Mouse (Mus musculus): ENCODE measurements around the gene Gnpat.
"Not testable (repeated sequence)": the region's sequence is repeated elsewhere in the genome, so short reads cannot be mapped to it uniquely, and the experiment has no call there.

Gnpat gene

DNA sequence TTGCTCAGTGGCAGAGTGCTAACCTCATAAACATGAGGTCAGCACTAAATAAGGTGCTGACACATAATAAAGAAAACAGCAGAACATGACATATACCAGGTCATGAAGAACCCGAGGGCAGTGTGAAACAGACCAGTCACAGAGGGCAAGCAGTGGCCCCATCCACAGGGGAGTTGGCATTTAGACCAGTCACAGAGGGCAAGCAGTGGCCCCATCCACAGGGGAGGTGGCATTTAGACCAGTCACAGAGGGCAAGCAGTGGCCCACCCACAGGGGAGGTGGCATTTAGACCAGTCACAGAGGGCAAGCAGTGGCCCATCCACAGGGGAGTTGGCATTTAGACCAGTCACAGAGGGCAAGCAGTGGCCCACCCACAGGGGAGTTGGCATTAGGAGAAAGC is 19.9 kb upstream of the Gnpat start:
- not testable (repeated sequence) for DNase-seq (ENCODE audit: low spot score)

DNA sequence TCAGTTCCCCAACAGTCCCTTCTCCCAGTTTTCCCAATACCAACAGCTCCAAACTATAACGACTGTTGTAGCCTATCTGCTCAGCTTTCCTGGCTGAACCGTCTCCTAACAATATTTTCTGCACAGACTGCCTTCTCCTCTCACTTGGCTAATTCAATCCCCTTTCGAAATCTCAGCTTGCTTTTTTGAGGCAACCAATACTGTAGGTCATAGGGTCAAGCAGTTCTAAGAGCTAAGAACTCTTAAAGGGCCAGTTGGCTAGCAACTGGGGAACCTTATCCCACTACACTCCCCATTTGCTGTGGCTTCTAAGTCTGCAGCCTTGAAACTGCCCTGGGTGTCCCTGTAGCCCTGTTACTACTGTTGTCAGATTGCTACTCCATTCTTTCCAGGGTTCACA is 17.7 kb upstream of the Gnpat start:
- DNase-seq (ENCODE audit: low spot score): peak; percentile 77

DNA sequence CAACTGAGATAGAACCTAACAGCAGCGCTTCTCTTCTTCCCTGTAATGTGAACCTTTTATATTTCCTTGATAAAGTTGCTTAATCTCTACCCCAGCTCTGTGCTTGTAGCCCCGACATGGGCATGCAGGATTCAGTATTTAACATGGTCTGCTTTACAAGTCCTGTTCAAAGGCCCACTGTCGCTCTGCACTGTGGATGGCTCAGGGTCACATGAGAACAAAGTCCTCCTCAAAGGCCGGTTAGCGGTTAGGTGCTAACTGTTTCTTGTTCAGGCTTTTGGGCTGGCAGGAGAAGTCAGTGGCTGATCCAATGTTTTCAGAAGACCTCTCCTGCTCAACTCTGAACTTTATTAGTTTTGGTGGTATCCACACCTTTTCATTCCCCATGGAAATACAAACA is 17.3 kb upstream of the Gnpat start:
- no peak for DNase-seq (ENCODE audit: low spot score)

DNA sequence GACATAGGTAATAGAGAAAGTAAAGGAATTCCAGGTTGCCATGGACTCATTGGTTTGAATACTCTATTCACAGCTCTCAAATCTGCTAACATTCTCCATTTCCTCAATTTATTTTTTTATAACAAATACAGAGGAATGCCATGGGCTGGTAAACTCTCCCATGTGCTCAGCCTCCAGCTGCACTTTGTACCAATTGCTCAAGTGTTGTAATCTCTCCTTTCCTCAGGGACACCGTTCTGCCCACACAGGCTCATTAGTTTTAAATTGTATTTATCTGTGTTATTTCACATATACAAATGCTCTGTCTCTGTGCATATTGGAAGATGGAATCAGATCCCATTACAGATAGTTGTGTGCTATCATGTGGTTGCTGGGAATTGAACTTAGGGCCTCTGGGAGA is 9.3 kb upstream of the Gnpat start:
- DNase-seq (ENCODE audit: low spot score): no peak

DNA sequence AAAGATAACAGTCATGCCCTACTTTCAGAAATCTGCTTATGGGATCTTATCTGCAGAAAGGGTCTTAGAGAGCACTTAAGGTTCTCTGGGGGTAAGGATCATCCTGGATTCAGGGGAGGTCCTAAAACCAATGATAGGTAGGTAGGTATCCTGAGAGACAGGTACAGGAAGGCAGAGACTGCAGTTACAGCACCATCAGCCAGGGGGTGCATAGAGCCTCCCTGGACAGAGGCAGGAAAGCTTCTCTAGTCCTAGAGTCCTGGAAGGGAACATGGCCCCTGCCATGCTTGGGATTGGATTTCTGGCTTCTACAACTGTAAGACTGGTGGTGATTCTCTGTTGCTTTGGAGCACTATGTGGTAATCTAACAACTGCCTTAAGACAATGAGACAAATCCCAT is 3.4 kb upstream of the Gnpat start:
- no peak for DNase-seq (ENCODE audit: low spot score)

DNA sequence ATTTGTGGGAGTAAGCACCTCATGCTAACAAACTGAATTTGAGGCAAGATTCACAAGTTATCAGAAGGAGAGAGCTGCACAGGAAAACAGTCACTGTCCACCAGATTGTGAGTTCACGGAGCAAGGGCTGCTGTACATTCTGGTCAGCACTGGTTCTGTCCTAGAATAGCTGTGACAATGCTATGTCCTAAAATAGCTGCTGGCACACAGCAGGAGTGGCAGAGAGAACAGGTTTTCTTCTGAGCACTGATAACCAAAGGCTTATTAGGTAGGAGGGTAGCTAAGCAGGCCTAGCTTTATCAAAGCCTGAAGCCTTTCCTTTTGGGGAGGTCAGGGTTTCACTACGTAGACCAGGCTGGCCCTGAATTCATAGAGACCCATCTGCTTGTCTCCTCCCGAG is 2.6 kb upstream of the Gnpat start:
- no peak for DNase-seq (ENCODE audit: low spot score)

DNA sequence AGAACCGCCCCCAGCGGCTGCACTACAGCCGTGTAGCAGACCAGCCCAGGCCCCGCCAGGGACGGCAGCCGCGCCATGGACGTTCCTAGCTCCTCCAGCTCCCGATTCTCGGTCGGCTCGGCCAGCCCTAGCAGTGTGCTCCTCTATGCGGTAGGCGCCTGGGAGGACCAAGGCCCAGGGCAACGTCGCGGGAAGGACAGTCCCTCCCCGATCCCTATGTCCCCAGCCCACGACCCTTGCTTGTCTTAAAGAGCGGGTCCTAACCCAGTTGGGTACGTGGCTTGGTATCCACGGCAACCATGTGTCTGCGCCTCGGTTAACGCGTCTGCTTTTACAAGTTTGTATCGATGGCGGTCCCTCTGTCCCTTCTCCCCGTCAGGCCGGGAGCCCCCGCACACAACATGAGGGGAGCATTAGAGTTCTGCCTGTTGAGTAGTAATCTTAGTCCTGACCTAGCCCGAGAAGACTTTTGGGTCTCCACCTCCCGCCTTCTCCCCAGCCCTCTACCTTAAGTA is 387 bp downstream of the Gnpat start:
- no peak for DNase-seq (ENCODE audit: low spot score)

DNA sequence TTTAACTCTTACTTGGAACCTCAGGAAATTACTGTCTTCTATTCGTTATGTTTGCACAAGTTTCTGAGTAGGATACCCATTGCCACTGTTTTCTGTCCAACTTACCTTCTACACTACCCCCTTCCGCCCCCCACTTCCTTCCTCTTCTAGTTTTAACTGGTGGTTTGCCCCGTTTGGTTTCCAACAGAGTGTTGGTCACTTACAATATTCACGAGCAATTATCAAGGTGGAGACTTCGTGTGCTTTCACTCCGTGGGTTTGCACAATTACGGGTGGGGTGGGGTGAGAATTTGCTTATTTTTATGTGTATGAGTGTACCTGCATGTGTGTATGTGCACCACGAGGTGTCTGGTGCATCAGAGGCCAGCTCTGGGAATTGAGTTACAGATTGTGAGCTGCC is 896 bp downstream of the Gnpat start:
- no peak for DNase-seq (ENCODE audit: low spot score)

DNA sequence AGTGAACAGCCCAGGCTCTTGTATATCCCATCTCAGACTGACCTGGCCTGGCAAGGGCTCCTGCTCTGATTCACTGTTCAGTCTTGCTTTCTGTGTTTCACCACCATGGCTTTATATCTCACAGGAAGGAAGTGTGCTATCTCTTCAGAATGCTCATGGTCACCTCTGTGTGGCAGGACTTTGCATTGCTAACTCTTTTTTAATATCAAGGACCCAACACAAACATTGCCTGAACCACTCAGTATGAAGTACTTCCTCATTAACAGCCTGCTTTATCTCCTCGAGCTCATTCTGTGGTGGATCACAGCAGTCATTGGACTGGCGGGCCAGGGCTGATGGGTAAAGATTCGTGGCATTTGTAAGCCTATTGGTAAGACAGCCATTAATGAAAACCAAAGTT is 3.8 kb downstream of the Gnpat start:
- DNase-seq (ENCODE audit: low spot score): no peak

DNA sequence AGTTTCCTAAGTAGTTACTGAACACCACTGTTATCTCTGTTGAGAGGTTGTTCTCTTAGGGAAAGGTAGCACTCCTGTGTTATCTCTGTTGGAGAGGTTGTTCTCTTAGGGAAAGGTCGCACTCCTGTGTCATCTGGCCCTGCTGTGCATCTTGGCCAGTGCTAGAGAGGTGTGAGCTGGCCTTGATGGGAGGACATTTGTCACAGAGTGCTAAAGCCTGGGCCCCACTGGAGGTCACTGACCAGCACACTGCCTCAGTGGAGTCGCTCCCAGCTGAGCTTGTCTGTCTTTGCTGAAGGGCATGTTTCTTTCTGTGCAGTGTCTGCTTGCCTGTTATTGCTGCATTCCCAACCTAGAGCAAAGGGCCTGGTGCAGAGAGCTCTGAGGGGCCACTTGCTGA is 4.3 kb downstream of the Gnpat start:
- no peak for DNase-seq (ENCODE audit: low spot score)

DNA sequence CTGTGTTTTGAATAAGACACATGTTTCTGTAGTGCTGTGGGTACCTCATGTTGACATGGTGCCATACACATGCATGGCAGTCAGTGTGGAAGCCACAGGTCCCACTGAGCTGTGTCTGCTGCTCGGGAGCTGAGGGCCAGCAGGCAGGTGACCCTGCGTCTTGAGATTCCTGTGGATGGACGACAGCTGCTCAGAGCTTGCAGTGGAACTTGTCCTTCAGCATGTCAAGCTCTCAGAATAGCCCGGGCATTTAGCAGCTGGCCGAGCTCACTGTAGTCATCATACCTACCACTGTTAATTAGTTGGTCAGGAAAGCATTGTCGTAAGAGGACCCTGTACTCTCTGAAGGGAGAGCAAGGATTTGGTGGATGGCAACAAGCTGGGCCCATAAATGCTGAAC is 6.9 kb downstream of the Gnpat start:
- no peak for DNase-seq (ENCODE audit: low spot score)

DNA sequence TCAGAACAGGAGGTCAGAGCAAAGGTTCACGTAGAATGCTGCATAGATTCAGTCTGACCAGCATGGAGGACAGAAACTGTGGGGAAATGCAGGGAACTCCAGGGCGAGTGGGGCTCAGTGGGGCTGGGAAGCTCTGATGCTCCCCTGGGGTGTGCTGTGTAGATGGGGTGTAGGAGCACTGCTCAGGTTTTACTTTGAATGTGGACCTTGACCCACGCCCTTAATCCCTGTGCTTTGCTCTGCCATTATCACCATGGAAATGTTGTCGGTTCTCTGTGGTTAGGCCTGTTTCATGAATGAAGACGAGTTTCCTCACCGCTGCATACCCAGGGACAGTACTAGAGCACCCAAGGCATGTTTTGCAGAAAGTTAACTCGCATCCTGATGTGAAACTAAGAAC is 8.6 kb downstream of the Gnpat start:
- DNase-seq (ENCODE audit: low spot score): no peak

DNA sequence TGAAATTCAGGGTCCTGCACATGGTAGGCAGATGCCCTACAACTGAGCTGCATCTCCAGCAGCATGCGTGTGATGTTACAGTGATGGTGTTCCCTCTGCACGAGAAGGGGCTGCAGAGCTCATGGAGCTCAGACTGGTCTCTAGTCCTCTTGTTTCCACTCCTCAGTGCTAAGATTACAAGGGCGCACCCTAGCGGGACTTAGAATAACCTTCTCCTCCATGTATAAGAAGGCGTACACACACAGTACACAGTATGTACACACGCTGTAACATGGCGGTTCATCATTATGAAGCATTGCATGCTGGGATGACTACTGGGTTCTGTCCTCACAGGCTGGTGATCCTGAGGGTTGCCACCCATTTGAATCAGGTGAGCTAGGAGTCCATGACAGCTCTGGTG is 9.2 kb downstream of the Gnpat start:
- no peak for DNase-seq (ENCODE audit: low spot score)

DNA sequence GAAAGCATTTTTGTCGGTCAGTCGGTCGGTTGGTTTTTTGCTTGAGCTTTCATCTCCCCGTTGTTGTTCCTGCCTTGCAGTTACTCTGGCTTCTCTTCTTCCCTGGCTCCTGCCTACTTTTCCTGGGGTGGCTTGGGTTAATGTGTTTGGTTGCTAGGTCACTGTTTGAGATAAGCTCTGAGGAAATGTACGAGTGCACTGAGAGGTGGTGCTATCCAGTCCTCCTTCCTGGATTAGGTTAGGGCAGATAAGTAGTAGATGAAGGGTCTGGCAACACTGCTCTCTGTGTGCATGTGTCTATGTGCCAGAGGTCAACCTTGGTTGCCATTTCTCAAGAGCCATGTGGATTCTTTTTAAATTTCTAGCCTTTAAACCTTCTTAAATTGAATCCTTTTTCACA is 9.9 kb downstream of the Gnpat start:
- peak; percentile 53 for DNase-seq (ENCODE audit: low spot score)

DNA sequence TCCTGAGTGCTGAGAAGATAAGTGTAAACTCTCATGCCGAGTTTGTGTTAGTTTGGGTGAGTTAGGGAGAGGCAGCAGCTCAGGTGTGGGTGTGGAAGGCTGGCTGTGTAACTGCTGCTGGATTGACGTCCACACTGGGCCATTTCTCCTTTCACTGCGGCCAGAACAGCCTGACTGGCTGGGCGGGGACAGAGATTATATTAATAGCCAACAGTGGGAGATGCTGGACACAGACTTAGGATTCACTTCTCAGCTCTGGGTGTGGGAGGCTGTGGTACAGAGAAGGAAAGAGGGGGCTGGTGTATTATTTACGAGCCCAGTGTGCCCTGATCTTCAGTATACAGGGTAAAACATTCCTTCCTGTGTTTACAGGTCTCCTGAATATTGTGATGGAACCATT is 15.3 kb downstream of the Gnpat start:
- no peak for DNase-seq (ENCODE audit: low spot score)

DNA sequence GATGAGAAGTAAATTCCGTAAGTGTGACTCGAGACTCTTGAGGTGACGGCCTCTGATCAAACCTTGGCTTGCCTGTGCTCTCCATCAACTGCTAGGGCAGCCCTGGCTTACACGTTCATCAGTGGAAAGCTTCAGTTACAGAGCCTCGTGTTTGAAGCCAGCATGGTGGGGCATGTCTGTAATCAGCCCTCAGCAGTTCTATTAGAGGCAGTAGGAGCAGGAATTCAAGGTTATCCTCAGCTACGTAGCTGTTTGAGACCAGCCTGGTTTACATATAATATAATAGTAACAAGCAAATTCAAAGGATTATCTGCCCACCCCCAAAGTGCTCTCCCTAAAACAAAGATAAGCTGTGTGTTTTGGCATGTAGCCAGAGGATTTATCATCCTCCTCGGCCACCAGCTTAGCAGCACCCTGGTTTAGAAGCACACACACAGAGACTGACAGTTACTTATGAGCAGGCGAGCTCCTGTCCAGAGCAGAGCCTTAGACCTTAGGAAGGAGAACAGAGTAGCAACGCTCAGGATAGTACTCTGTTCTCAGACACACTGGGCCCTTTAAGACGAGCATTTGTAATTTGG is 16.2 kb downstream of the Gnpat start:
- no peak for DNase-seq (ENCODE audit: low spot score)

DNA sequence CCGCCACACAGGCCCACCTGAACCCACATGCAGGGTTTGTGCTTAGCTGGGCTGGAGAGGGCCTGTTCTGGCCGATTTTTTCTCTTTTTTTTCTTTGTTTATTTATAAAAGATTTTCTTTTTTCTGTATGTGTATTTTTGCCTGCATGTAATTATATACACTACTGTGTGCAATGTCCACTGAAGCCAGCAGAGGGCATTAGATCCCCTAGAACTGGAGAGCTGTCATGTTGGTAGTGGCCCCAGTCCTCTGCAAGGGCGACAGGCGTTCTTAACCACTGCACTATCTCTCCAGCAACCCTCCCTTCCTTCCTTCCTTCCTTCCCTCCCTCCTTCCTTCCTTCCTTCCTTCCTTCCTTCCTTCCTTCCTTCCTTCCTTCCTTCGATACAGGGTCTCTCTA is 25.6 kb downstream of the Gnpat start:
- DNase-seq (ENCODE audit: low spot score): no peak

DNA sequence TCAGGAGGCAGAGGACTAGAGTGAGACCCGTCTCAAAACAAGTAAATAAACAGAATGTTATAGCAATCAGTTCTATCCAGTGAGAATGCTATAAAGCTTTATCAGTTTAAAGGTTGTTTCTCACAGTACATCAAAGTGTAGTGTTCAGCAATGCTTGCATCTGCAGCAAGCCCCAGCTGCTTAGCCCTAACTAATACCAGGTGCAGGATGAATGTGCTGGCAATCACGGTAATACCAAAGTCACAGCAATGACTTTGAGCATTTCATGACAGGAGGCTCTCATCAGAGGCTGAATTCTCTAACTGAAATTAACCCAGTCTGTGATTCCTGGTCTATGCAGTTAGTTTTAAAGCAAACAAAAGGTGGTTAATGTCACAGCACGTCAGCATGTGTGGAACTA is 29.8 kb downstream of the Gnpat start:
- no peak for DNase-seq (ENCODE audit: low spot score)

DNA sequence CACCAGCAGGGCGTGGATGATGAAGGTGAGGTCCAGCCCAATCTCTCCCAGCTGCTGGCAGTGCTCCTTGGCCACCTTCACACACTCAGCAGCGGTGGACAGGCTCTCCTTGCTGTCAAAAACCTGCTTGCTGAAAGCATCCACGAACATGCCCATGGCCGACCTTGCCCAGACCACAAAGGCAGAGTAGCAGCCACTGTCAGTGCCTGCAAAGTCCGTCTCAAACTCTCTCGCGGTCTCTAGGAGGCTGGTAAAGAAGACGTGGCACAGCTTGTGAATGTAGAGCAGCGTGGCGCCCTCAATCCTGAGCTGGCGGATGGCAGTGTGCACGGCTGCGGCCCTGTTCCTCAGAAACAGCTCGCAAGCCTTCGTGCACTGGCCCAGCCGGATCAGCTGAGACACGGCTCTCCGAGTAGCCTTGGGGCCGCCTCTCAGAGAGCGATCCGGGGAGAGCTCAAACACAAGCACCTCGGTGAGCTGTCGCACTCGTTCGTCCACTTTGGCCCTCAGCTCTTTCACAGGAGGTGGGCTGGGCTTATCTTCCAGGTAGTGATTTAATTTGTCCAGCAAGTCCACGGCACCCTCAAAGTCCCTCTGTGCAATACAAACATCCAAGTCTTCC is 33.3 kb downstream of the Gnpat start:
- DNase-seq (ENCODE audit: low spot score): no peak

DNA sequence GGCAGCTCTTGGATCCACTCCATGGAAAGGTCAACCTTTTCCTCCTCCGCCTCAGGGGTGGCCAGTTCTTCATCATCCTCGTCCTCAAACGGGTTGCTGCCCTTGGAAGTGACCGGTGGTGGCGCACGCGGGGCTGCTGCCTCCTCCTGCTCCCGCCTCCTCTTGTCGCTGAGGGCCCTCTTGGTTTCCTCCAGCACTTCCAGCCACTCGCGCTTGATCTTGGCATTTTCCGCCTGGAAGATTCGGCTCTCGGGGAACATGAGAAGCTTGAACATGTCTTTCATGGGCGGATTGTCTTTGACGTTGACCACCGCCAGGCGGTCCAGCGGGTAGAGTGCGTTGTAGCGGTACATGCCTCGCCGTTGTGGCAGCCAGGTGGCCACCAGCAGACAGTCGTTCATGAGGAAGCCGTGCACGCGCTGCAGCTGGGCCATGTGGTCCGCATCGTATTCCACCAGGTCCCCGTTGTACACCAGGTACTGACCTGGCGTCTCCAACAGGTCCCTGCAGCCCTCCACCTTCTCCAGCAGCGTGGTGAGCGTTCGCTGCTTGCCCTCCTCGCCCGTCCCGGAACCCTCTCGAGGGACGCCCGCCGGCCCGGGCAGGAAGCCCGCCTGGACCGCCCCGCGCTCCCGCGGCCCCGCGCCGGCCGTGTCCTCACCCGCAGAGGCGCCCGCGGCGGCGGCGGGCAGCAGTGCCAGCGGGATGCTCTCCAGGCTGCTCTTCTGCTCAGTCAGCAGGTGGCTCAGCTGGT is 34.0 kb downstream of the Gnpat start:
- DNase-seq (ENCODE audit: low spot score): peak; percentile 91

DNA sequence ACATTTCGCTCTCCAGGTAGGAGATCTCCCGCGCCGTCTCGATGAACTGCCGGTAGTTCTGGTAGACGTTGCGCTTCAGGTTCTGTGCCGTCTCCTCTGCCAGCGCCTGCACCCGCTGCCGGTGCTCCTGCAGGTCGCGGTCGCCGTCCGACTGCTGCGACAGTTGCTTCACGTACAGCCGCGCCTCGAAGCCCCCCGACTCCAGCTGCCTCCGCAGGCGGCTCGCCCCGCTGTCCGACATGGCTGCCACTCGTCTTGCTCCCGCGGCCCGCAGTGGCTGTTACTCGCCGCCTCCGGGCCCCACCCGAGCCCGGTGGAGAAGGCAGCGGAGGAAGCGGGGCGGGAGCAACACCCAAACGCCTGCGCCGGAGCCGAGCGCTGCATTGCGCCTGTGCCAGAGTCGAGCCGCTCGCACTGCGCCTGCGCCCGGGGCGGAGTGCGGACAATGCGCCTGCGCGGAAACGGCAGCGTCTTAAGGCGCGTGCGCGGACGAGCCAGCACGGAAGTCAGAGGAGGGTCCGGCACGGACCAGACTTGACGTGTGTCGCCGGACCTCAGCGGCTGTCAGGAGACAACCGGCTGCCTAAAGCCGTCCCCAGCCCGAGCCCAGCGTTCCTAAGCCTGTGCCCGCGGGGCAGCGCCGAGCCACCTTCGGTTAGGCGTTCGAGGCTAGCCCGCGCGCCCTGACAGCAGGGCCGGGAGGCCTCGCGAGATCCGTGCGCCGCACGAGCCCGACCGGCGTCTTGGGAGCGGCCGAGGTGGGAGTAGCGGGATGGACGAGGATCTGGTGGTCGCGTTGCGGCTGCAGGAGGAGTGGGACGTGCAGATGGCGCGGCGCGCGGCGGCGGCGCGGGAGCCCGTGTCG is 34.8 kb downstream of the Gnpat start, which contains the start of the genes Exoc8 and Sprtn:
Exoc8 (minus strand) TSS at position 320 of the 865 bp plus-strand sequence.
Sprtn (plus strand) TSS at position 501 of the 865 bp plus-strand sequence.
- peak; percentile 96 for DNase-seq (ENCODE audit: low spot score)

DNA sequence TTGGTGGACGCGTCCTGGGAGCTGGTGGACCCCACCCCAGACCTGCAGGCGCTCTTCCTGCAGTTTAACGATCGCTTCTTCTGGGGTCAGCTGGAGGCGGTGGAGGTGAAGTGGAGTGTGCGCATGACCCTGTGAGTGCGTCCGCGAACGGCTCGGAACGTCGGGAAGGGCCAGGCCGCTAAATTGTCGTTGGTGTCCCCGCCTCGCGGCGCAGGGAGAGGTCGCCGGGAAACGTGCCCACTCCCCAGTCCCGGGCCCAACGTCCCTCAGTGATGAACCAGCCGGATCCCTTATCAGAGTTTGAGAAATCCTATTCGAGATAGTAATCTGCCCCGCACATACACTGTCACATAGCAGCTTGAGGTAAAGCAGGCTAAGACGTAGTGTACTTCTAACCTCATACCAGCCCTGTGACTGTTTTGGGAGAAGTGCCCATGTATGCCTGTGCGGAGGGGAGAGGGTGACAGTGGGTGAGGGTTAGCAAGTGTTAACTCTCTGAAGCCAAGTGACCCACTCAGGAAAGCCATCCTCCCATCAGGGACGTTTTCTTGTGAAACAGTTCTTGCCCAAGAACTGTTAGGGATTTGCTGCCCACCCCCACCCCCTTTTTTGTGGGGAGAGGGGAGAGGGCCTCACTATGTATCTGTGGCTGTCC is 35.5 kb downstream of the Gnpat start:
- DNase-seq (ENCODE audit: low spot score): no peak
